Mouse (Mus musculus): ENCODE data around the gene Dlg4.

GRCm38 (mm10) chr11:70059930-70060329 is 43.2 kb downstream of the Dlg4 start:
- TF ChIP-seq GATA1 (IDR thresholded peaks at IDR 0.05; ENCODE audit: low read length): no peak
- TF ChIP-seq TAL1 (IDR thresholded peaks at IDR 0.05; ENCODE audit: low read length): no peak
